ENCODE assay signal across 9 mouse cellular contexts in genomic region chr8:35070246-35070989, GRCm38 (mm10).
DNase-seq lines count a peak whose midpoint lies in the region; ATAC-seq lines count a peak whose summit lies in the region.
"Had no signal": no experiment of that assay in that cellular context is flagged by ENCODE, and none has a peak within 500 bp of the region (broad histone marks: within the 10 kb centered on the region; RNA-seq: fewer than 3 reads in every experiment).

No protein-coding gene starts in this region.

- peak; percentile 84 for ATAC-seq in frontal cortex, adult (ENCODE audit: low TSS enrichment)
- no peak for ATAC-seq in midbrain, embryonic 14.5 days (ENCODE audit: low FRiP score, low TSS enrichment)
- no peak for ATAC-seq in midbrain, embryonic 11.5 days (ENCODE audit: low FRiP score)

- no peak overlapping the region for H3K27ac ChIP-seq in midbrain, embryonic 14.5 days (replicated peaks; ENCODE audit: low read depth, low read length)
- no peak overlapping the region for H3K27ac ChIP-seq in midbrain, embryonic 11.5 days (ENCODE audit: low read depth, low read length)
- H3K27ac ChIP-seq: liver, embryonic 14.5 days had no signal

- 69% methylated on average over 7 of the region's 7 CpGs for WGBS in midbrain, embryonic 14.5 days
- WGBS in midbrain, embryonic 11.5 days = 81% methylated on average over 7 of the region's 7 CpGs

- H3K4me2 ChIP-seq in midbrain, embryonic 14.5 days (ENCODE audit: low read length) = no peak overlapping the region
- H3K4me2 ChIP-seq in midbrain, embryonic 11.5 days = no peak overlapping the region

- no peak overlapping the region for H3K9ac ChIP-seq in midbrain, embryonic 14.5 days (replicated peaks; ENCODE audit: low read length)
- no peak overlapping the region for H3K9ac ChIP-seq in midbrain, embryonic 11.5 days (ENCODE audit: low read length)
- H3K9ac ChIP-seq: liver, embryonic 14.5 days had no signal

- no peaks in the 10 kb centered on the region for H3K9me3 ChIP-seq in midbrain, embryonic 14.5 days (ENCODE audit: control insufficient read depth, low read length)
- H3K9me3 ChIP-seq in midbrain, embryonic 11.5 days (ENCODE audit: control insufficient read depth, low read length) = no peaks in the 10 kb centered on the region

- no peaks in the 10 kb centered on the region for H3K27me3 ChIP-seq in midbrain, embryonic 14.5 days (ENCODE audit: control insufficient read depth, insufficient read depth, low read length)
- H3K27me3 ChIP-seq in midbrain, embryonic 11.5 days (ENCODE audit: control insufficient read depth, insufficient read depth, low read length) = no peaks in the 10 kb centered on the region

- 0 out of 2 replicates have a peak, but pooled peaks cover 3% of the 10 kb centered on the region for H3K4me1 ChIP-seq in midbrain, embryonic 14.5 days (ENCODE audit: control insufficient read depth, insufficient read depth, low read length)
- H3K4me1 ChIP-seq in midbrain, embryonic 11.5 days (ENCODE audit: control insufficient read depth, insufficient read depth, low read length) = no peaks in the 10 kb centered on the region

- no peak for DNase-seq in frontal cortex, postnatal 14 days (ENCODE audit: low spot score in 2 of 2)
- DNase-seq in midbrain, embryonic 14.5 days = peak; percentile 53
- DNase-seq in midbrain, embryonic 11.5 days (ENCODE audit: low spot score, missing footprints) = no peak
- peak; percentile 30 for DNase-seq in layer of hippocampus, adult 9-10 months (ENCODE audit: low spot score)
- DNase-seq in right cerebral cortex, postnatal 36 days (ENCODE audit: low spot score in 2 of 2) = peak; percentile 26 to 56
- DNase-seq in ovary, postnatal 10 days (ENCODE audit: low spot score) = no peak
- no peak for DNase-seq in lung, postnatal 4 days

- no peak overlapping the region for H3K4me3 ChIP-seq in midbrain, embryonic 14.5 days (replicated peaks; ENCODE audit: low read depth, low read length)
- no peak overlapping the region for H3K4me3 ChIP-seq in midbrain, embryonic 11.5 days (ENCODE audit: low read depth, low read length)

- no peaks in the 10 kb centered on the region for H3K36me3 ChIP-seq in midbrain, embryonic 14.5 days (ENCODE audit: control insufficient read depth, insufficient read depth, low read length)
- no peaks in the 10 kb centered on the region for H3K36me3 ChIP-seq in midbrain, embryonic 11.5 days (ENCODE audit: control insufficient read depth, insufficient read depth, low read length)

Comparison
In these comparisons a context has a peak if more than half of its experiments do, and no peak if none do; other contexts are left out.
1. DNase-seq: peak in midbrain, embryonic 14.5 days (single experiment), layer of hippocampus, adult 9-10 months (single experiment) and right cerebral cortex, postnatal 36 days (2 of 2); none in frontal cortex, postnatal 14 days (0 of 2), midbrain, embryonic 11.5 days (single experiment), ovary, postnatal 10 days (single experiment) and lung, postnatal 4 days (0 of 2).